Mouse (Mus musculus) adrenal gland, adult 2 months (tissue): ENCODE results near the gene Igdcc3. TPM values are rescaled to one million over a fixed set of nuclear protein-coding genes. Genes with fewer than 3 reads are reported as not detected.

ENCODE experiments used
- DNase-seq: peaks from one replicate; pipeline ENCODE4 v3.0.0; 2021
- polyA plus RNA-seq: library from polyadenylated mRNA; depleted of rRNA; stranded (reverse); fragments of >200 nt; gene quantifications from 2 replicates; pipeline ENCODE4 v1.2.3, GENCODE M21; 2012
- total RNA-seq, 2 experiments: library from RNA; stranded (reverse); gene quantifications; 2 replicates each; pipeline ENCODE4 v1.2.3; 2021

Igdcc3 gene
- total and polyA plus RNA-seq, 3 experiments: 1.1 to 2.6 (median 1.4) TPM

- no peak for DNase-seq
Observed at GRCm38 (mm10) chr9:65140491-65140890, 498 bp upstream of the Igdcc3 start.

- DNase-seq: peak; percentile 80
Observed at GRCm38 (mm10) chr9:65141306-65141975, 452 bp downstream of the Igdcc3 start.

GRCm38 (mm10) chr9:65141976-65142318, 958 bp downstream of the Igdcc3 start:
- peak; percentile 74 for DNase-seq

GRCm38 (mm10) chr9:65142399-65142798, 1.4 kb downstream of the Igdcc3 start:
- no peak for DNase-seq

GRCm38 (mm10) chr9:65146001-65146400, 5.0 kb downstream of the Igdcc3 start:
- no peak for DNase-seq

- DNase-seq: no peak
Observed at GRCm38 (mm10) chr9:65148507-65148906, 7.5 kb downstream of the Igdcc3 start.

- DNase-seq: no peak
Observed at GRCm38 (mm10) chr9:65152711-65153330, 11.8 kb downstream of the Igdcc3 start.

GRCm38 (mm10) chr9:65153331-65153711, 12.3 kb downstream of the Igdcc3 start:
- DNase-seq: no peak

GRCm38 (mm10) chr9:65154692-65155455, 13.9 kb downstream of the Igdcc3 start:
- DNase-seq: peak; percentile 45

- no peak for DNase-seq
Observed at GRCm38 (mm10) chr9:65156604-65157003, 15.6 kb downstream of the Igdcc3 start.

- DNase-seq: no peak
Observed at GRCm38 (mm10) chr9:65157631-65158030, 16.6 kb downstream of the Igdcc3 start.

- DNase-seq: no peak
Observed at GRCm38 (mm10) chr9:65161188-65161587, 20.2 kb downstream of the Igdcc3 start.

- no peak for DNase-seq
Observed at GRCm38 (mm10) chr9:65161881-65162280, 20.9 kb downstream of the Igdcc3 start.

- DNase-seq: peak; percentile 53
Observed at GRCm38 (mm10) chr9:65162711-65163639, 22.0 kb downstream of the Igdcc3 start.

- DNase-seq: no peak
Observed at GRCm38 (mm10) chr9:65164870-65165269, 23.9 kb downstream of the Igdcc3 start.

GRCm38 (mm10) chr9:65166386-65166785, 25.4 kb downstream of the Igdcc3 start:
- DNase-seq: no peak

GRCm38 (mm10) chr9:65168534-65168933, 27.5 kb downstream of the Igdcc3 start:
- no peak for DNase-seq

GRCm38 (mm10) chr9:65168952-65169351, 28.0 kb downstream of the Igdcc3 start:
- no peak for DNase-seq

GRCm38 (mm10) chr9:65172654-65173053, 31.7 kb downstream of the Igdcc3 start:
- no peak for DNase-seq

- DNase-seq: no peak
Observed at GRCm38 (mm10) chr9:65175234-65175938, 34.4 kb downstream of the Igdcc3 start.
